Mouse (Mus musculus): ENCODE measurements around the gene Sbk3. TPM values are rescaled to one million over a fixed set of nuclear protein-coding genes. Genes with fewer than 3 reads are reported as not detected.
A peak's percentile ranks its signal among the peaks of the same experiment; 100 is the strongest.
"Not testable (repeated sequence)": the region's sequence is repeated elsewhere in the genome, so short reads cannot be mapped to it uniquely, and the experiment has no call there.

Sbk3 gene
- polyA plus RNA-seq, 1 experiment from 2014 or later = not detected

DNA sequence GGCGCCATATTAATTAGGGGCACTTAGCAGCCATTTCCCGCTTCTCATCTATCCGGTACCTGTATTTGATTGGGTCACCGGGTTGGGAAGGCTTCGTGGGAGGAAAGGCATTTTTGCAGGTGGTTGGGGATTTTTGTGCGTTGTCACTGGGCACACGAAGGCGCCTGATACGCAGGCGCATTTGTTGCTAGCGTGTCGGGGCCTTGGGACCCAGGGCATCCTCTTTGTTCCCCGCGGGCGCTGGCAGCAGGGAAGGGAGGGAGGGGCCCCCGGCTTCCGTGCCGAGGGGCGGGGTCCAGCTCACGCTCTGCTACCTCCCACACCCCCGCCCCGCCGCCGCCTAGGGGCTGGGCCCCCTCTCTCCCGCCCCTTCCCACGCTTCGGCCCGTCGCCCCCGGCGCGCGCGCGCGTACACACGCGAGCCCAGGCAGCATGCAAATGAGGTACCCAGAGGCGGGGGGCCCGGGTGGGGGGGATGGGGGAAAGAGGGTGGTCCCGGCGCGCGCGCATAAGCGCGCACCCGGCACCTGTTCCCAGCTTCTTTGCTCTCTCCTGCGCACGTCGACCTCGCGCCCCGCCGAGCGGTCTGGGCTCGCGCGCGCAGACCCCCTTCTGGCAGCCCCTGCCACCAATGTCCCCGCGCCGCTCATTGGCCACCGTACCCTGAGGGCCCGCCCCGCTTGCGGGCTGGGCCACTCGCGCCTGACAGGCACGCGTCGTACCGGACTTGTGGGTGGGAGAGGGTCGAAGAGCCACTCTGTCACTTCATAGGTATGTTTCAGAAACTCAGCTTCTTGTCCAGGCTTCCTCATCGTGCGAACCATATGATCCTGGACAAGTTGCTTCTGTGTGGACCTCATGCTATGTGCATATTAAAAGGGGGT lies 44.4 kb upstream of the Sbk3 start, which contains the start of gene Gm44973:
Gene Gm44973, plus strand, starts transcription at position 379 of the 884 bp plus-strand sequence.
- Histone ChIP-seq H3K4me2 (ENCODE audit: low read depth, low read length) (peak within 1 kb of the TSS; percentile 90), H3K36me3 (ENCODE audit: control insufficient read depth, insufficient read depth) (peaks cover 36% of the 10 kb centered on the region), H3K9me3 (replicated peaks; ENCODE audit: control insufficient read depth, low read length) (no peaks in the 10 kb centered on the region), H3K27ac (ENCODE audit: low read length) (peak within 1 kb of the TSS; percentile 98), H3K9ac (ENCODE audit: low read depth, low read length) (peak within 1 kb of the TSS; percentile 88), H3K4me3 (ENCODE audit: low read depth, low read length) (peak within 1 kb of the TSS; percentile 81), H3K27me3 (ENCODE audit: control insufficient read depth, insufficient read depth, low read depth, low read length) (no peaks in the 10 kb centered on the region), H3K4me1 (ENCODE audit: control insufficient read depth, low read depth, low read length) (peaks cover 25% of the 10 kb centered on the region)
- ATAC-seq (ENCODE audit: low read depth) = peak; percentile 76
- under 1% methylated on average over 59 of the region's 76 CpGs for WGBS (ENCODE audit: insufficient replicate concordance)

- Histone ChIP-seq H3K9me3 (replicated peaks; ENCODE audit: control insufficient read depth, low read length) (no peaks in the 10 kb centered on the region), H3K4me3 (ENCODE audit: low read depth, low read length) (peak within 1 kb of the TSS; percentile 81), H3K4me1 (ENCODE audit: control insufficient read depth, low read depth, low read length) (peaks cover 20% of the 10 kb centered on the region), H3K36me3 (ENCODE audit: control insufficient read depth, insufficient read depth) (peaks cover 43% of the 10 kb centered on the region), H3K9ac (ENCODE audit: low read depth, low read length) (peak within 1 kb of the TSS; percentile 88), H3K27me3 (ENCODE audit: control insufficient read depth, insufficient read depth, low read depth, low read length) (no peaks in the 10 kb centered on the region), H3K27ac (ENCODE audit: low read length) (peak within 1 kb of the TSS; percentile 98), H3K4me2 (ENCODE audit: low read depth, low read length) (peak within 1 kb of the TSS; percentile 90)
- WGBS (ENCODE audit: insufficient replicate concordance) = under 1% methylated on average over 42 of the region's 42 CpGs
- peak; percentile 79 for ATAC-seq (ENCODE audit: low read depth)
These were observed 43.5 kb upstream of the Sbk3 start, which contains the start of the genes Zfp524 and Fiz1 for GRCm38 (mm10) chr7:5014251-5015117. TSS of gene Zfp524 (plus strand) at chr7:5014415. TSS of gene Fiz1 (minus strand) at chr7:5014697.

- Histone ChIP-seq H3K36me3 (ENCODE audit: control insufficient read depth, insufficient read depth) (peaks cover 58% of the 10 kb centered on the region), H3K27ac (ENCODE audit: low read length) (peak overlapping the region; percentile 55; the same call in 1 of the 2 replicates), H3K4me1 (ENCODE audit: control insufficient read depth, low read depth, low read length) (peaks cover 17% of the 10 kb centered on the region), H3K27me3 (ENCODE audit: control insufficient read depth, insufficient read depth, low read depth, low read length) (no peaks in the 10 kb centered on the region), H3K4me2 (ENCODE audit: low read depth, low read length) (peak overlapping the region; percentile 31; the same call in 1 of the 2 replicates), H3K9me3 (replicated peaks; ENCODE audit: control insufficient read depth, low read length) (no peaks in the 10 kb centered on the region), H3K4me3 (ENCODE audit: low read depth, low read length) (peak overlapping the region; percentile 14; the same call in 1 of the 2 replicates), H3K9ac (ENCODE audit: low read depth, low read length) (no peak overlapping the region)
- no peak for ATAC-seq (ENCODE audit: low read depth)
- WGBS (ENCODE audit: insufficient replicate concordance) = 80% methylated on average over 27 of the region's 27 CpGs
These were observed 41.9 kb upstream of the Sbk3 start for GRCm38 (mm10) chr7:5012681-5013513.

GRCm38 (mm10) chr7:5008229-5008628 lies 37.3 kb upstream of the Sbk3 start:
- no peak overlapping the region for H3K27ac ChIP-seq (ENCODE audit: low read length)
- H3K36me3 ChIP-seq (ENCODE audit: control insufficient read depth, insufficient read depth) = peaks cover 56% of the 10 kb centered on the region
- no peak overlapping the region for H3K9ac ChIP-seq (ENCODE audit: low read depth, low read length)
- WGBS (ENCODE audit: insufficient replicate concordance) = 90% methylated on average over 26 of the region's 26 CpGs
- peaks cover 3% of the 10 kb centered on the region for H3K4me1 ChIP-seq (ENCODE audit: control insufficient read depth, low read depth, low read length)
- H3K27me3 ChIP-seq (ENCODE audit: control insufficient read depth, insufficient read depth, low read depth, low read length) = no peaks in the 10 kb centered on the region
- H3K9me3 ChIP-seq (replicated peaks; ENCODE audit: control insufficient read depth, low read length) = no peaks in the 10 kb centered on the region
- H3K4me2 ChIP-seq (ENCODE audit: low read depth, low read length) = no peak overlapping the region
- no peak for ATAC-seq (ENCODE audit: low read depth)
- no peak overlapping the region for H3K4me3 ChIP-seq (ENCODE audit: low read depth, low read length)

GRCm38 (mm10) chr7:5002876-5003275 lies 31.9 kb upstream of the Sbk3 start:
- H3K4me3 ChIP-seq (ENCODE audit: low read depth, low read length); H3K4me1 ChIP-seq (ENCODE audit: control insufficient read depth, low read depth, low read length); ATAC-seq (ENCODE audit: low read depth); H3K27me3 ChIP-seq (ENCODE audit: control insufficient read depth, insufficient read depth, low read depth, low read length); H3K27ac ChIP-seq (ENCODE audit: low read length); H3K4me2 ChIP-seq (ENCODE audit: low read depth, low read length); H3K9me3 ChIP-seq (replicated peaks; ENCODE audit: control insufficient read depth, low read length); H3K9ac ChIP-seq (ENCODE audit: low read depth, low read length): not testable (repeated sequence)
- 57% methylated on average over 8 of the region's 8 CpGs for WGBS (ENCODE audit: insufficient replicate concordance)
- peaks cover 10% of the 10 kb centered on the region for H3K36me3 ChIP-seq (ENCODE audit: control insufficient read depth, insufficient read depth)

DNA sequence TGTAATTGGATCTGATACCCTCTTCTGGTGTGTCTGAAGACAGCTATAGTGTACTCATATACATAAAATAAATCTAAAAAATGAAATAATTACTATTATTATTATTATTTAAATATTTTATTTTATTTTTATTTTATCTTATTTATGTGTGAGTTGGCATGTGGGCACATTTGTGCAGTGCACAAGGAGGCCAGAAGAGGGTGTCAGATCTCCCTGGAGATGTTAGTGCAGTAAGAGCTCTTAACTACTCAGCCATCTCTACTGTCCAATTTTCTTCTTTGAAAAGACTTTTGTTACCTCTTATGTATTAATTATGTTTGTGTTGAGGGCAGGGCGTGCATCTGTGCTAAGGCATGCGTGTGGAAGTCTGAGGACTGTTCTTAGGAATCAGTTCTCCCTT lies 28.9 kb upstream of the Sbk3 start:
- H3K27ac ChIP-seq (ENCODE audit: low read length) = no peak overlapping the region
- 29% methylated on average over 2 of the region's 2 CpGs for WGBS (ENCODE audit: insufficient replicate concordance)
- ATAC-seq (ENCODE audit: low read depth) = no peak
- peaks cover 5% of the 10 kb centered on the region for H3K27me3 ChIP-seq (ENCODE audit: control insufficient read depth, insufficient read depth, low read depth, low read length)
- H3K4me1 ChIP-seq (ENCODE audit: control insufficient read depth, low read depth, low read length) = no peaks in the 10 kb centered on the region; the same call in 1 of the 2 replicates
- H3K4me2 ChIP-seq (ENCODE audit: low read depth, low read length) = no peak overlapping the region
- no peaks in the 10 kb centered on the region for H3K36me3 ChIP-seq (ENCODE audit: control insufficient read depth, insufficient read depth)
- no peak overlapping the region for H3K9ac ChIP-seq (ENCODE audit: low read depth, low read length)
- H3K4me3 ChIP-seq (ENCODE audit: low read depth, low read length) = no peak overlapping the region
- H3K9me3 ChIP-seq (replicated peaks; ENCODE audit: control insufficient read depth, low read length) = no peaks in the 10 kb centered on the region; the same call in 1 of the 2 replicates

GRCm38 (mm10) chr7:4996934-4997333 lies 26.0 kb upstream of the Sbk3 start:
- no peak overlapping the region for H3K4me3 ChIP-seq (ENCODE audit: low read depth, low read length)
- 64% methylated on average over 6 of the region's 8 CpGs for WGBS (ENCODE audit: insufficient replicate concordance)
- no peak overlapping the region for H3K9ac ChIP-seq (ENCODE audit: low read depth, low read length)
- H3K36me3 ChIP-seq (ENCODE audit: control insufficient read depth, insufficient read depth) = 0 out of 2 replicates have a peak, but pooled peaks cover 3% of the 10 kb centered on the region
- ATAC-seq (ENCODE audit: low read depth) = no peak
- no peak overlapping the region for H3K27ac ChIP-seq (ENCODE audit: low read length)
- no peaks in the 10 kb centered on the region for H3K9me3 ChIP-seq (replicated peaks; ENCODE audit: control insufficient read depth, low read length)
- H3K27me3 ChIP-seq (ENCODE audit: control insufficient read depth, insufficient read depth, low read depth, low read length) = peaks cover 20% of the 10 kb centered on the region
- H3K4me1 ChIP-seq (ENCODE audit: control insufficient read depth, low read depth, low read length) = no peaks in the 10 kb centered on the region; the same call in 1 of the 2 replicates
- H3K4me2 ChIP-seq (ENCODE audit: low read depth, low read length) = no peak overlapping the region
